Mouse (Mus musculus): ENCODE measurements around the gene Myb. TPM values are rescaled to one million over a fixed set of nuclear protein-coding genes. Genes with fewer than 3 reads are reported as not detected.
A peak's percentile ranks its signal among the peaks of the same experiment; 100 is the strongest.

Myb gene
- total RNA-seq, 2 experiments from 2014 or later, result 0.34 to 0.40 TPM

GRCm38 (mm10) chr10:21092501-21093270 lies 68.1 kb downstream of the Myb start:
- intact Hi-C loops (cut with DNase I), result loop anchor here (10.0 kb wide), 1 partner anchor 92 kb away; no protein-coding TSS in a partner anchor
- DNase-seq (ENCODE audit: low spot score in 2 of 2), result no peak

- DNase-seq (ENCODE audit: low spot score in 2 of 2), result no peak
- intact Hi-C loops (cut with DNase I), result loop anchor here (10.0 kb wide), 1 partner anchor 94 kb away; no protein-coding TSS in a partner anchor
These were observed 69.7 kb downstream of the Myb start for GRCm38 (mm10) chr10:21090922-21091700.

- intact Hi-C loops (cut with DNase I), result no loop called here
These were observed 71.2 kb downstream of the Myb start for GRCm38 (mm10) chr10:21089541-21089940.

GRCm38 (mm10) chr10:21087614-21088232 lies 73.1 kb downstream of the Myb start:
- no peak for DNase-seq (ENCODE audit: low spot score in 2 of 2)
- intact Hi-C loops (cut with DNase I), result no loop called here

More at GRCm38 (mm10) chr10:21089541-21089940, 71.2 kb downstream of the Myb start:
- DNase-seq (ENCODE audit: low spot score in 2 of 2), result no peak

- intact Hi-C loops (cut with DNase I), result no loop called here
These were observed 75.7 kb downstream of the Myb start for GRCm38 (mm10) chr10:21085044-21085443.

GRCm38 (mm10) chr10:21083391-21083918 lies 77.3 kb downstream of the Myb start:
- no peak for DNase-seq (ENCODE audit: low spot score in 2 of 2)
- intact Hi-C loops (cut with DNase I), result no loop called here

More at GRCm38 (mm10) chr10:21085044-21085443, 75.7 kb downstream of the Myb start:
- DNase-seq (ENCODE audit: low spot score in 2 of 2), result no peak

GRCm38 (mm10) chr10:21082447-21082846 lies 78.3 kb downstream of the Myb start:
- DNase-seq (ENCODE audit: low spot score in 2 of 2), result no peak
- intact Hi-C loops (cut with DNase I), result no loop called here

- DNase-seq (ENCODE audit: low spot score in 2 of 2), result peak in 1 of 2 experiments; percentile 17
- intact Hi-C loops (cut with DNase I), result no loop called here
These were observed 83.5 kb downstream of the Myb start for GRCm38 (mm10) chr10:21077151-21077719.

GRCm38 (mm10) chr10:21076731-21077130 lies 84.1 kb downstream of the Myb start:
- intact Hi-C loops (cut with DNase I), result no loop called here
- no peak for DNase-seq (ENCODE audit: low spot score in 2 of 2)

GRCm38 (mm10) chr10:21076137-21076536 lies 84.6 kb downstream of the Myb start:
- DNase-seq (ENCODE audit: low spot score in 2 of 2), result no peak
- intact Hi-C loops (cut with DNase I), result no loop called here

Other genes with a start within 250 kb of the Myb start
- gene Ahi1, start 208.4 kb downstream of the Myb start, total RNA-seq (2021), result 100 to 1,000 TPM; 164 to 190 TPM
- gene Hbs1l, start 135.0 kb upstream of the Myb start, total RNA-seq (2021), result 10 to 100 TPM; 72.9 to 79.2 TPM
- under 1 TPM; 0.13 TPM for gene Aldh8a1, start 216.3 kb upstream of the Myb start, total RNA-seq (2021)

Measured in left cerebral cortex, postnatal 14 days (tissue).